15 mouse cellular contexts compared by ENCODE assay signal in genomic region chr6:63381061-63381611, GRCm38 (mm10).
DNase-seq lines count a peak whose midpoint lies in the region; ATAC-seq lines count a peak whose summit lies in the region.
"Had no signal": no experiment of that assay in that cellular context is flagged by ENCODE, and none has a peak within 500 bp of the region (broad histone marks: within the 10 kb centered on the region; RNA-seq: fewer than 3 reads in every experiment).

No protein-coding gene starts in this region.

- no peaks in the 10 kb centered on the region for H3K4me1 ChIP-seq in hindbrain, embryonic 11.5 days (replicated peaks; ENCODE audit: control insufficient read depth, insufficient read depth, low read length)
- H3K4me1 ChIP-seq: embryonic facial prominence, embryonic 12.5 days; forebrain, embryonic 12.5 days; heart, embryonic 13.5 days; liver, embryonic 13.5 days had no signal

- H3K4me2 ChIP-seq in hindbrain, embryonic 11.5 days (replicated peaks; ENCODE audit: low read depth, low read length): no peak overlapping the region
- H3K4me2 ChIP-seq: embryonic facial prominence, embryonic 12.5 days; forebrain, embryonic 12.5 days; heart, embryonic 13.5 days; hindbrain, embryonic 14.5 days; liver, embryonic 13.5 days had no signal

- no peak overlapping the region for H3K4me3 ChIP-seq in hindbrain, embryonic 11.5 days (ENCODE audit: low read depth, low read length)
- H3K4me3 ChIP-seq: embryonic facial prominence, embryonic 12.5 days; forebrain, embryonic 12.5 days; heart, embryonic 13.5 days; liver, embryonic 13.5 days had no signal

- no peaks in the 10 kb centered on the region for H3K9me3 ChIP-seq in hindbrain, embryonic 11.5 days (ENCODE audit: control insufficient read depth, low read length)
- H3K9me3 ChIP-seq: embryonic facial prominence, embryonic 12.5 days; forebrain, embryonic 12.5 days; heart, embryonic 13.5 days; liver, embryonic 13.5 days had no signal

- peak; percentile 8 to 11 for DNase-seq in kidney, postnatal 4 days
- no peak for DNase-seq in kidney, postnatal 14 days
- DNase-seq in 416B (ENCODE audit: low read depth) (peak; percentile 3), R1 (ENCODE audit: low read depth, low spot score) (peak; percentile 20)
- DNase-seq in cerebellum, postnatal 14 days: peak; percentile 35 to 62
- no peak for DNase-seq in hindbrain, embryonic 11.5 days (ENCODE audit: low spot score)
- no peak for DNase-seq in spleen, postnatal 14 days (ENCODE audit: low spot score in 2 of 2)
- DNase-seq: gastrocnemius, postnatal 10 days; kidney, adult 9 months; liver, embryonic 13.5 days had no signal

- H3K36me3 ChIP-seq in hindbrain, embryonic 11.5 days (ENCODE audit: control insufficient read depth, insufficient read depth, low read length): no peaks in the 10 kb centered on the region
- H3K36me3 ChIP-seq: embryonic facial prominence, embryonic 12.5 days; forebrain, embryonic 12.5 days; heart, embryonic 13.5 days; liver, embryonic 13.5 days had no signal

- no peak for ATAC-seq in hindbrain, embryonic 11.5 days (ENCODE audit: low FRiP score)

- H3K27me3 ChIP-seq in hindbrain, embryonic 11.5 days (ENCODE audit: control insufficient read depth, insufficient read depth, low read length): no peaks in the 10 kb centered on the region
- H3K27me3 ChIP-seq: CH12.LX; embryonic facial prominence, embryonic 12.5 days; forebrain, embryonic 12.5 days; heart, embryonic 13.5 days; liver, embryonic 13.5 days had no signal

- WGBS in hindbrain, embryonic 11.5 days: 93% methylated on average over 1 of the region's 1 CpGs

- no peak overlapping the region for H3K9ac ChIP-seq in hindbrain, embryonic 11.5 days (ENCODE audit: low read depth, low read length)
- H3K9ac ChIP-seq: embryonic facial prominence, embryonic 12.5 days; forebrain, embryonic 12.5 days; heart, embryonic 13.5 days; hindbrain, embryonic 14.5 days; liver, embryonic 13.5 days had no signal

- no peak overlapping the region for H3K27ac ChIP-seq in hindbrain, embryonic 11.5 days (ENCODE audit: low read depth, low read length)
- H3K27ac ChIP-seq: embryonic facial prominence, embryonic 12.5 days; forebrain, embryonic 12.5 days; heart, embryonic 13.5 days; hindbrain, embryonic 14.5 days; liver, embryonic 13.5 days had no signal

Comparison
In these comparisons a context has a peak if more than half of its experiments do, and no peak if none do; other contexts are left out.
1. DNase-seq: peak in kidney, postnatal 4 days (2 of 2), 416B (single experiment), R1 (single experiment) and cerebellum, postnatal 14 days (2 of 2); none in kidney, postnatal 14 days (single experiment), hindbrain, embryonic 11.5 days (single experiment) and spleen, postnatal 14 days (0 of 2).